Mouse (Mus musculus) bone marrow macrophage, adult 2 months (primary cell): ENCODE results near the gene Car4.

ENCODE experiments used
- CTCF ChIP-seq: IDR thresholded peaks from 2 replicates; pipeline ENCODE4 v1.5.1; 2012; ENCODE audit warnings: low read depth, mild to moderate bottlenecking, low read length, moderate library complexity
- POLR2A ChIP-seq: IDR thresholded peaks from 2 replicates; pipeline ENCODE4 v1.6.1; 2012; ENCODE audit warnings: mild to moderate bottlenecking, low read depth, low read length, borderline replicate concordance

- TF ChIP-seq CTCF: no peak
- no peak for TF ChIP-seq POLR2A
These were observed 36.6 kb upstream of the Car4 start for GRCm38 (mm10) chr11:84920981-84921380.
